ENCODE assay signal across 8 mouse cellular contexts in the genomic region with DNA sequence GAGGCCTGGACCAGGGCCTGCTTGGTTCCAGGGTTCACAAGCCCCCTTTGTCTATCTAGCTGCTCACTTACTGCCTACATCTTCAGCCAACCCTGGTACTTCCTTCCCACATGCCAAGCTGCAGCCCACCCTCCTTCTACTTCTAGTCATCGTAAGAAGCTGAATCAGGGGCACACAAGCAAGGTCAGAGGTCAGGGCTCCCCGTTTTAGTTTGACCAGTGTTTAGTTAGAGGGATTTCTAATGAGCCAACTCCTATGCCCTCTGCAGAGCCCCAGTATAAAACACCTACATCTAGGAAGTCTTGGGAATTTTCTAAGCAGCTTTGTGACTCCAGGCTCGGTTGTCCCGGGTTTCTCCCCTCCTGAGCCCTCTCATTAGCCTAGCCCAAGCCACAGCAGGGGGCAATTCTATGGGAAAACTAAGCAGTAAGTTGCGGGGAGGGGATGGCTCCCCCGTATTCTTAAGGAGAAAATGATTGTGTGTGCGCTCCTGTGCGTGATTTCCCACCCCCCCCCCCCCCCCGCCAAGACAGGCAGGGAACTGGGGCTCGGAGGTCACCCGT. TPM values are rescaled to one million over a fixed set of nuclear protein-coding genes. Genes with fewer than 3 reads are reported as not detected.
DNase-seq lines count a peak whose midpoint lies in the region; ATAC-seq and TF ChIP-seq lines count a peak whose summit lies in the region.

No protein-coding gene starts in this region.

- TF ChIP-seq CTCF in layer of hippocampus, adult 2 months (conservative IDR thresholded peaks at IDR 0.05): no peak

- DNase-seq in layer of hippocampus, adult 2 months (ENCODE audit: low spot score in 2 of 2): no peak
- no peak for DNase-seq in layer of hippocampus, adult 11-12 months (ENCODE audit: low spot score)
- DNase-seq in brain, adult 2 months (ENCODE audit: low read depth, low spot score): peak; percentile 52
- peak; percentile 87 for DNase-seq in midbrain, embryonic 14.5 days
- DNase-seq in right cerebral cortex, adult 2 months (ENCODE audit: low spot score in 2 of 2): no peak
- DNase-seq in layer of hippocampus, postnatal 10 days (ENCODE audit: low spot score in 2 of 2): no peak
- no peak for DNase-seq in cerebellum, adult 11-12 months

- H3K4me2 ChIP-seq in hindbrain, embryonic 12.5 days (replicated peaks): peak overlapping the region; percentile 63
- H3K4me2 ChIP-seq in midbrain, embryonic 14.5 days (ENCODE audit: low read length): peak overlapping the region; percentile 85

- H3K9me3 ChIP-seq in hindbrain, embryonic 12.5 days (replicated peaks): no peaks in the 10 kb centered on the region
- no peaks in the 10 kb centered on the region for H3K9me3 ChIP-seq in midbrain, embryonic 14.5 days (ENCODE audit: control insufficient read depth, low read length)

- peak overlapping the region; percentile 93; the same call in 1 of the 2 replicates for H3K27ac ChIP-seq in layer of hippocampus, adult 2 months
- H3K27ac ChIP-seq in hindbrain, embryonic 12.5 days: peak overlapping the region; percentile 87
- H3K27ac ChIP-seq in midbrain, embryonic 14.5 days (replicated peaks; ENCODE audit: low read depth, low read length): peak overlapping the region; percentile 83

- peak; percentile 30 for ATAC-seq in hindbrain, embryonic 12.5 days (ENCODE audit: low FRiP score)
- ATAC-seq in midbrain, embryonic 14.5 days (ENCODE audit: low FRiP score, low TSS enrichment): peak; percentile 12

- peaks cover 11% of the 10 kb centered on the region for H3K36me3 ChIP-seq in hindbrain, embryonic 12.5 days
- H3K36me3 ChIP-seq in midbrain, embryonic 14.5 days (ENCODE audit: control insufficient read depth, insufficient read depth, low read length): peaks cover 14% of the 10 kb centered on the region

- peak overlapping the region; percentile 71 for H3K4me3 ChIP-seq in layer of hippocampus, adult 2 months
- peak overlapping the region; percentile 33 for H3K4me3 ChIP-seq in hindbrain, embryonic 12.5 days
- peak overlapping the region; percentile 36 for H3K4me3 ChIP-seq in midbrain, embryonic 14.5 days (replicated peaks; ENCODE audit: low read depth, low read length)

- peaks cover 59% of the 10 kb centered on the region for H3K4me1 ChIP-seq in hindbrain, embryonic 12.5 days
- peaks cover 50% of the 10 kb centered on the region for H3K4me1 ChIP-seq in midbrain, embryonic 14.5 days (ENCODE audit: control insufficient read depth, insufficient read depth, low read length)

- H3K9ac ChIP-seq in hindbrain, embryonic 12.5 days: no peak overlapping the region; the same call in 1 of the 2 replicates
- 0 out of 2 replicates have a peak overlapping the region, but pooled peaks have one; percentile 12 for H3K9ac ChIP-seq in midbrain, embryonic 14.5 days (replicated peaks; ENCODE audit: low read length)

- under 1% methylated on average over 10 of the region's 11 CpGs for WGBS in hindbrain, embryonic 12.5 days
- 0% methylated on average over 10 of the region's 11 CpGs for WGBS in midbrain, embryonic 14.5 days

- peaks cover 65% of the 10 kb centered on the region for H3K27me3 ChIP-seq in hindbrain, embryonic 12.5 days
- H3K27me3 ChIP-seq in midbrain, embryonic 14.5 days (ENCODE audit: control insufficient read depth, insufficient read depth, low read length): peaks cover 53% of the 10 kb centered on the region

RNA-seq across cellular contexts. Expression of a gene that starts 4.0 kb away (rescaled TPM):
- total RNA-seq in layer of hippocampus, adult 2 months (2021): 10 to 100 TPM; 34.0 to 46.8 TPM
- 30.6 and 32.1 TPM in 2 replicates for polyA plus RNA-seq in hindbrain, embryonic 12.5 days (2016; fragmentation: Nextera tagmentation; extraction: Ambion mirVana)
- 20.4 and 25.7 TPM in 2 replicates for polyA plus RNA-seq in midbrain, embryonic 14.5 days (2014; fragmentation: Nextera tagmentation; extraction: Ambion mirVana)
- 10 to 100 TPM; 25.6 to 26.6 TPM for total RNA-seq in layer of hippocampus, postnatal 10 days (2021)

RNA-seq across cellular contexts. Expression of a gene that starts 11.0 kb away (rescaled TPM):
- total RNA-seq in layer of hippocampus, adult 2 months (2021): 100 to 1,000 TPM; 702 to 736 TPM
- polyA plus RNA-seq in hindbrain, embryonic 12.5 days (2016; fragmentation: Nextera tagmentation; extraction: Ambion mirVana): 476 and 504 TPM in 2 replicates
- polyA plus RNA-seq in midbrain, embryonic 14.5 days (2014; fragmentation: Nextera tagmentation; extraction: Ambion mirVana): 485 and 707 TPM in 2 replicates
- 100 to 1,000 TPM; 582 to 612 TPM for total RNA-seq in layer of hippocampus, postnatal 10 days (2021)

RNA-seq across cellular contexts. Expression of a gene that starts 25.3 kb away (rescaled TPM):
- 100 to 1,000 TPM; 118 to 123 TPM for total RNA-seq in layer of hippocampus, adult 2 months (2021)
- 75.2 and 76.3 TPM in 2 replicates for polyA plus RNA-seq in hindbrain, embryonic 12.5 days (2016; fragmentation: Nextera tagmentation; extraction: Ambion mirVana)
- 86.7 and 102 TPM in 2 replicates for polyA plus RNA-seq in midbrain, embryonic 14.5 days (2014; fragmentation: Nextera tagmentation; extraction: Ambion mirVana)
- total RNA-seq in layer of hippocampus, postnatal 10 days (2021): 100 to 1,000 TPM; 124 to 125 TPM

RNA-seq across cellular contexts. Expression of a gene that starts 30.6 kb away (rescaled TPM):
- 1 to 10 TPM; 4.1 to 5.0 TPM for total RNA-seq in layer of hippocampus, adult 2 months (2021)
- polyA plus RNA-seq in hindbrain, embryonic 12.5 days (2016; fragmentation: Nextera tagmentation; extraction: Ambion mirVana): 8.2 and 8.3 TPM in 2 replicates
- 3.2 and 3.5 TPM in 2 replicates for polyA plus RNA-seq in midbrain, embryonic 14.5 days (2014; fragmentation: Nextera tagmentation; extraction: Ambion mirVana)
- total RNA-seq in layer of hippocampus, postnatal 10 days (2021): 1 to 10 TPM; 1.7 to 2.4 TPM

RNA-seq across cellular contexts. Expression of a gene that starts 35.8 kb away (rescaled TPM):
- 1 to 10 TPM; 4.2 to 5.0 TPM for total RNA-seq in layer of hippocampus, adult 2 months (2021)
- 1.2 and 1.3 TPM in 2 replicates for polyA plus RNA-seq in hindbrain, embryonic 12.5 days (2016; fragmentation: Nextera tagmentation; extraction: Ambion mirVana)
- polyA plus RNA-seq in midbrain, embryonic 14.5 days (2014; fragmentation: Nextera tagmentation; extraction: Ambion mirVana): 0.74 and 1.1 TPM in 2 replicates
- total RNA-seq in layer of hippocampus, postnatal 10 days (2021): 1 to 10 TPM; 2.0 TPM

Comparison
In these comparisons a context has a peak if more than half of its experiments do, and no peak if none do; other contexts are left out.
1. DNase-seq: peak in brain, adult 2 months (single experiment) and midbrain, embryonic 14.5 days (single experiment); none in layer of hippocampus, adult 2 months (0 of 2), layer of hippocampus, adult 11-12 months (single experiment), right cerebral cortex, adult 2 months (0 of 2), layer of hippocampus, postnatal 10 days (0 of 2) and cerebellum, adult 11-12 months (single experiment).
2. Peak in every context shown above with its lines, with median percentiles within 50 percentile points of each other: H3K27ac ChIP-seq and H3K4me3 ChIP-seq.